Mouse (Mus musculus): ENCODE measurements around the gene Samd13. TPM values are rescaled to one million over a fixed set of nuclear protein-coding genes. Genes with fewer than 3 reads are reported as not detected.

Gene Samd13
- polyA plus RNA-seq, 1 experiment from 2014 or later, result 0.46 TPM

DNA sequence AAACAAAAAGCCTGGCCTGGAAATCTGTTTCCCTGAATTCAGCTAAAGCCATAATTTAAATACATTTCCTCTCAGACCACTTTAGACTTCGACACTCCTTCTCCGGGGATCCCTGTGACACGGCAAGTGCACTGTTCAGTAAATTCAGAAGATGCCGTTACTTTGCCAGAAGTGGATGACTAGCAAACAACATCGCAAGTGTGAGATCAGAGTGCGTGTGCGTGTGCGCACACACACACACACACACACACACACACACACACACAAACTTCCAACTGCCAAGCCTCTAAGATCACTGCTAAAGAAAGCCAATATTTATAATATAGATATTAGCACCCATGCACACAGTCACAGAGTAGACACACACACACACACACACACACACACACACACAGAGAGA lies 3.7 kb downstream of the Samd13 start:
- Histone ChIP-seq H3K36me3 (ENCODE audit: control insufficient read depth, insufficient read depth, low read length) (no peaks in the 10 kb centered on the region), H3K4me3 (ENCODE audit: low read depth, low read length) (no peak overlapping the region; the same call in 1 of the 2 replicates), H3K4me1 (replicated peaks; ENCODE audit: control insufficient read depth, insufficient read depth, low read length) (peaks cover 19% of the 10 kb centered on the region), H3K9ac (ENCODE audit: low read length) (no peak overlapping the region), H3K9me3 (ENCODE audit: control insufficient read depth, low read length) (no peaks in the 10 kb centered on the region), H3K4me2 (ENCODE audit: low read length) (peak overlapping the region; percentile 51), H3K27ac (ENCODE audit: low read depth) (no peak overlapping the region), H3K27me3 (replicated peaks; ENCODE audit: control insufficient read depth, insufficient read depth, low read length) (no peaks in the 10 kb centered on the region)
- 61% methylated on average over 8 of the region's 8 CpGs for WGBS
- ATAC-seq (replicated peaks; ENCODE audit: low FRiP score, low TSS enrichment, low read depth) (no peak), DNase-seq (ENCODE audit: low spot score) (no peak)

DNA sequence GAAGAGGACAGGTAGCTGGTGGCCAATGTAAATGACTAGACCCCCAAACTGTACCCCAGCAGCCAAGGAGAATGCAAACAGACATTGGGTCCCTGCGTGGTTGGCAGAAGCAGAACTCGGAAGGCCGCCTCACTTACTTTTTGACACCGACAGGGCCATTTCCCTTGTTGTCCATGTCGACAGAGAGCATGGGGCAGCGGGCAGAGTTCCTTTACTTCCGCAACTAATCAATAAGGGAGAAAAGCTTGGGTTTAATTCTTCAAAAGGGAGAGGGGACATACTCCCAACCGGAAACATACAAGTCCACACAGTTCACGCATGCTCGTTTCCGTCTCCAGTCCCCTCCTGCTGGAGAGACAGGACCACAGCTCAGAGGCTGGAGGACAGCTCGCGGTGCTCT lies 4.8 kb downstream of the Samd13 start:
- WGBS, result 89% methylated on average over 13 of the region's 13 CpGs
- no peak overlapping the region for H3K4me3 ChIP-seq (ENCODE audit: low read depth, low read length)

DNA sequence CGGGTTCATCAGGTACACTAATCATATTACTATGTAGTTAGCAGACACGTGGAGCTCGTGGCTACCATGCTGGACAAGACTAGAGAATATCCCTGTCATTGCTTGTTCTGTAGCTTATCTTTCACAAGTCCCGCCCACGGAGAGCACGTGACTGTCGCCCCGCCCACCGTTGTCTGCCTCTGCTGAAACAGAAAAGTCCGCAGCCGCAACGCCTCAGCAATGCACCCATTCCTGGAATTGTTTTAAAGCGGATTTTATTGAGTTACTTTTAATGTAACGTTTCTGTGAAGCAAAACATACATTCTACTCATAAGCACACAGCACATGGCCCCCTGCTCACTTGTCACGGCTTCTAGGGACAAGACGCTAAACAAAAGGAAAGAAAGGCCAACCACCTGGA lies 5.7 kb downstream of the Samd13 start:
- DNase-seq (ENCODE audit: low spot score), result peak; percentile 46
- 89% methylated on average over 16 of the region's 16 CpGs for WGBS
- Histone ChIP-seq H3K27me3 (replicated peaks; ENCODE audit: control insufficient read depth, insufficient read depth, low read length) (no peaks in the 10 kb centered on the region), H3K9me3 (ENCODE audit: control insufficient read depth, low read length) (no peaks in the 10 kb centered on the region), H3K4me1 (replicated peaks; ENCODE audit: control insufficient read depth, insufficient read depth, low read length) (peaks cover 17% of the 10 kb centered on the region), H3K4me3 (ENCODE audit: low read depth, low read length) (no peak overlapping the region), H3K27ac (ENCODE audit: low read depth) (no peak overlapping the region), H3K36me3 (ENCODE audit: control insufficient read depth, insufficient read depth, low read length) (no peaks in the 10 kb centered on the region), H3K9ac (ENCODE audit: low read length) (no peak overlapping the region), H3K4me2 (ENCODE audit: low read length) (no peak overlapping the region)
- no peak for ATAC-seq (replicated peaks; ENCODE audit: low FRiP score, low TSS enrichment, low read depth)

More for the DNA sequence above, 4.8 kb downstream of the Samd13 start:
- ATAC-seq (replicated peaks; ENCODE audit: low FRiP score, low TSS enrichment, low read depth), result no peak
- no peaks in the 10 kb centered on the region for H3K36me3 ChIP-seq (ENCODE audit: control insufficient read depth, insufficient read depth, low read length)
- H3K27me3 ChIP-seq (replicated peaks; ENCODE audit: control insufficient read depth, insufficient read depth, low read length), result no peaks in the 10 kb centered on the region
- H3K4me1 ChIP-seq (replicated peaks; ENCODE audit: control insufficient read depth, insufficient read depth, low read length), result peaks cover 19% of the 10 kb centered on the region
- H3K4me2 ChIP-seq (ENCODE audit: low read length), result no peak overlapping the region
- no peak overlapping the region for H3K27ac ChIP-seq (ENCODE audit: low read depth)
- H3K9me3 ChIP-seq (ENCODE audit: control insufficient read depth, low read length), result no peaks in the 10 kb centered on the region
- no peak overlapping the region for H3K9ac ChIP-seq (ENCODE audit: low read length)
- no peak for DNase-seq (ENCODE audit: low spot score)

DNA sequence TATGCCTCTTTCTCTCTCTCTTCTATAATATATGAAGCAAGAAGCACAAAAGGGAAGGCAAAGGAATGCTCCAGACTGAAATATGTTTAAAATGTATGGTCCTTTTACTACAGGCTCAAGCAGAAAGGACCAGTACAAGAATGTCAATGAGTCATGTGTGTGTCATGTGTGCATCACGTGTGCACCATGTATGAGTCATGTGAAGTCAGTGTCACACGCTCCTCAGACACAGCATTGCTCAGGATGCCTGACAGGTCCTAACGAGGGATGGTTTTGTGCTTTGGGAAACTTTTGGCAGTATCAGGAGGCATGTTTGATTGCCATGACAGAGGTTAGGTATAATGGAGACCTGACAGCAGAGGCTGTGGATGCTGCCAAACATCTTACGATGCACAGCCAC lies 9.2 kb downstream of the Samd13 start:
- Histone ChIP-seq H3K27ac (ENCODE audit: low read depth) (no peak overlapping the region), H3K36me3 (ENCODE audit: control insufficient read depth, insufficient read depth, low read length) (no peaks in the 10 kb centered on the region), H3K4me1 (replicated peaks; ENCODE audit: control insufficient read depth, insufficient read depth, low read length) (peaks cover under 1% of the 10 kb centered on the region; the same call in 1 of the 2 replicates), H3K9me3 (ENCODE audit: control insufficient read depth, low read length) (no peaks in the 10 kb centered on the region), H3K4me2 (ENCODE audit: low read length) (no peak overlapping the region), H3K4me3 (ENCODE audit: low read depth, low read length) (no peak overlapping the region), H3K27me3 (replicated peaks; ENCODE audit: control insufficient read depth, insufficient read depth, low read length) (no peaks in the 10 kb centered on the region), H3K9ac (ENCODE audit: low read length) (no peak overlapping the region)
- 94% methylated on average over 4 of the region's 4 CpGs for WGBS
- DNase-seq (ENCODE audit: low spot score) (no peak), ATAC-seq (replicated peaks; ENCODE audit: low FRiP score, low TSS enrichment, low read depth) (no peak)

DNA sequence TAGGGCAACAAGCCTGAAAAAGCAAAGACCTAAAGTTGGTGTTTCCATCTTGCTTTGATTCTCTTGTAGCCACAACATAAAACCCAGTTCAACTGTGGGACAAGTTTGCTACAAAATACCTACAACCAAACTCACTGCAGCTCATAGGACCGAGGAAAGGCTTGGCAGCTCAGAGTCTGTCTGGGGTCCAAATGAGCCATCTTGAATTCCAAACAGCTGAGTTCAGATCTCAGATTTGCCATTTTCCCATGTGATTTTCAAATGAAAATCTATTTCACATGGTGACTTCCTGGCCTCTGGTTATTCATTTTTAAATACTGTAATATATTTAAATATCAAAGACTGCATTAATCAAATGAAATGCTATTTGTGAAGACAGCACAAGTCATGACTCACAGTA lies 10.3 kb downstream of the Samd13 start:
- no peaks in the 10 kb centered on the region for H3K9me3 ChIP-seq (ENCODE audit: control insufficient read depth, low read length)
- H3K9ac ChIP-seq (ENCODE audit: low read length), result no peak overlapping the region
- ATAC-seq (replicated peaks; ENCODE audit: low FRiP score, low TSS enrichment, low read depth), result no peak
- 80% methylated on average over 1 of the region's 1 CpGs for WGBS
- no peak for DNase-seq (ENCODE audit: low spot score)
- no peak overlapping the region for H3K4me3 ChIP-seq (ENCODE audit: low read depth, low read length)
- H3K27me3 ChIP-seq (replicated peaks; ENCODE audit: control insufficient read depth, insufficient read depth, low read length), result no peaks in the 10 kb centered on the region
- no peaks in the 10 kb centered on the region for H3K4me1 ChIP-seq (replicated peaks; ENCODE audit: control insufficient read depth, insufficient read depth, low read length)
- no peak overlapping the region for H3K27ac ChIP-seq (ENCODE audit: low read depth)
- no peaks in the 10 kb centered on the region for H3K36me3 ChIP-seq (ENCODE audit: control insufficient read depth, insufficient read depth, low read length)
- no peak overlapping the region for H3K4me2 ChIP-seq (ENCODE audit: low read length)

DNA sequence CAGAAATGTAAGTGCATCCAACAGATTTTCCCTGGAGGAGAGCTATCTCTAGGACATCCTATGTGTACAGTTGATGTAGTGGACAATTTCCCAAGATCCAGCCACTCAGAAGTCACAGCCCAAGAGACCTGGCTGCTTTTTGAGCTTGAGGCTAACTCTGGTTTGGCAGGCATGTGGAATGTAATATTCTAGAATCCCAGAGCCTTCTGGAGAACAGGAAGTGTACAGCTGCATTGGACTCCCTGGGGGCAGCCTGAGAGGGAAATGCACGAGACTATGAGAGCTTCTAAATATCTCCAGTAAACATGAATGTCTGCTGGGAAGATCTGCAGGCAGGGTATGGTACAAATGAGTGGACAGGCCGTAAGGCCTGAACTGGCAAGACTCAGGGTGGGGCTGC lies 14.3 kb downstream of the Samd13 start:
- Histone ChIP-seq H3K4me3 (ENCODE audit: low read depth, low read length) (no peak overlapping the region), H3K4me2 (ENCODE audit: low read length) (no peak overlapping the region), H3K36me3 (ENCODE audit: control insufficient read depth, insufficient read depth, low read length) (no peaks in the 10 kb centered on the region), H3K9ac (ENCODE audit: low read length) (no peak overlapping the region), H3K27me3 (replicated peaks; ENCODE audit: control insufficient read depth, insufficient read depth, low read length) (no peaks in the 10 kb centered on the region), H3K9me3 (ENCODE audit: control insufficient read depth, low read length) (no peaks in the 10 kb centered on the region), H3K4me1 (replicated peaks; ENCODE audit: control insufficient read depth, insufficient read depth, low read length) (no peaks in the 10 kb centered on the region), H3K27ac (ENCODE audit: low read depth) (no peak overlapping the region)
- DNase-seq (ENCODE audit: low spot score) (no peak), ATAC-seq (replicated peaks; ENCODE audit: low FRiP score, low TSS enrichment, low read depth) (no peak)
- WGBS, result 58% methylated on average over 2 of the region's 2 CpGs

DNA sequence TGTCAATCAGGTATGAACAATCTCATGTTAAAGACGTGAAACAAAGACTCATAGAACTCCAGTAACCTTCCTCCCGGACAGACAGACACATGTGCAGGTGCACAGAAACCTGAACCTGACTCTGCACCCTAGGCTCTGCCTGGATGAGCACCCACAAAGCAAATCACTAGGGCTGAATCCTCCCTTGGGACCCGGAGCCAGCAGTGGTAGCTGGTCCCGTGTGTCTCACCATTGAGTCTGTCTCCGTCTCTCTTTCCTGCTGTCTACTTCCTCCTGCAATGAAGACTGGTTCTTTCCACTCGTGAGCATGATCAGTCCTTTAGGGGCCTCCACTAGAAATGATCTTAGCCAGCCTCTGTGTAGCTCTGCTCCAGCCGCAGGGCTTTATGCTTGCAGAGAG lies 23.5 kb downstream of the Samd13 start:
- H3K4me2 ChIP-seq (ENCODE audit: low read length), result no peak overlapping the region
- no peak overlapping the region for H3K9ac ChIP-seq (ENCODE audit: low read length)
- no peak overlapping the region for H3K27ac ChIP-seq (ENCODE audit: low read depth)
- H3K4me1 ChIP-seq (replicated peaks; ENCODE audit: control insufficient read depth, insufficient read depth, low read length), result no peaks in the 10 kb centered on the region
- no peak for ATAC-seq (replicated peaks; ENCODE audit: low FRiP score, low TSS enrichment, low read depth)
- 83% methylated on average over 7 of the region's 7 CpGs for WGBS
- no peaks in the 10 kb centered on the region for H3K36me3 ChIP-seq (ENCODE audit: control insufficient read depth, insufficient read depth, low read length)
- H3K27me3 ChIP-seq (replicated peaks; ENCODE audit: control insufficient read depth, insufficient read depth, low read length), result no peaks in the 10 kb centered on the region
- no peaks in the 10 kb centered on the region for H3K9me3 ChIP-seq (ENCODE audit: control insufficient read depth, low read length)
- no peak for DNase-seq (ENCODE audit: low spot score)
- H3K4me3 ChIP-seq (ENCODE audit: low read depth, low read length), result no peak overlapping the region

DNA sequence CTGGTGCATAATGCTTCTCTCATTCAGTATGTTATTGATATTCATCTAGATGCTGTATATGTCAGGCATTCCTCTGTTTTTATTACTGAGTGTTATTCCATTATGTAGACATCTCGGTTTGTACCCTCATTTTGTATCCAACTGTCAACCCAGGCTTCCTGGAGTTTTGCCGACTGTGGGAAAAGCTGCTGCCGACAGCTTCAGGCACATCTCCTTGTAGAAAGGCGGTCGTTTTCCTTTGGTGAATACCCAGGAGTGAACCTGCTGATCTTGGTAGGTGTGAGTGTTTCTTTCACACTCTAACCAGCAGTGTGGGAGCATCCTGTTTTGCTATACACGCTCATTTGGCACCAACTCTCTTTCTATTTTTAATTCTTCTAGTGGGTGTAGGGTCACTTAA lies 24.4 kb downstream of the Samd13 start:
- Histone ChIP-seq H3K27ac (ENCODE audit: low read depth) (no peak overlapping the region), H3K27me3 (replicated peaks; ENCODE audit: control insufficient read depth, insufficient read depth, low read length) (no peaks in the 10 kb centered on the region), H3K4me2 (ENCODE audit: low read length) (no peak overlapping the region), H3K36me3 (ENCODE audit: control insufficient read depth, insufficient read depth, low read length) (no peaks in the 10 kb centered on the region), H3K4me1 (replicated peaks; ENCODE audit: control insufficient read depth, insufficient read depth, low read length) (no peaks in the 10 kb centered on the region), H3K4me3 (ENCODE audit: low read depth, low read length) (no peak overlapping the region), H3K9ac (ENCODE audit: low read length) (no peak overlapping the region), H3K9me3 (ENCODE audit: control insufficient read depth, low read length) (no peaks in the 10 kb centered on the region)
- DNase-seq (ENCODE audit: low spot score), result no peak
- no peak for ATAC-seq (replicated peaks; ENCODE audit: low FRiP score, low TSS enrichment, low read depth)
- WGBS, result 66% methylated on average over 6 of the region's 6 CpGs

DNA sequence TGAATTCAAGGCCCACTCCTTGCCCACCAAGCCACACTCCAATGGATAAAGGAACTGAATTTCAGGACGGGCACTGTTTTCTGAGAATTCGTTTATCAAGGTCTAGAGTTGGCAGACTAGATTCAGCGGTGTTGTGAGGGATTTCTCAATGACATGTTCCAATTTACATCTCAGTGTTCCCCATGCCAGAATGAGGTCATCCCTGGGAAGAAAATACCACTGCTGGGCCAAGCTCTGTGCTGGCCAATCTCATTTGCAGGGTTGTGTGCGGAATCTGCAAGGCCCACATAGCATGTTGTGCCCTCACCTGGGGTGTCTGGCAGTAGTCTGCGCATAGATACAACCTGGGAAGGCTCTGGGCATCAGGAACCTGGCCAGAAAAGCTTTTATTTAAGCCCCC lies 26.1 kb downstream of the Samd13 start:
- ATAC-seq (replicated peaks; ENCODE audit: low FRiP score, low TSS enrichment, low read depth) (no peak), DNase-seq (ENCODE audit: low spot score) (no peak)
- Histone ChIP-seq H3K9ac (ENCODE audit: low read length) (no peak overlapping the region), H3K27ac (ENCODE audit: low read depth) (no peak overlapping the region), H3K9me3 (ENCODE audit: control insufficient read depth, low read length) (no peaks in the 10 kb centered on the region), H3K4me1 (replicated peaks; ENCODE audit: control insufficient read depth, insufficient read depth, low read length) (no peaks in the 10 kb centered on the region), H3K27me3 (replicated peaks; ENCODE audit: control insufficient read depth, insufficient read depth, low read length) (no peaks in the 10 kb centered on the region), H3K36me3 (ENCODE audit: control insufficient read depth, insufficient read depth, low read length) (no peaks in the 10 kb centered on the region), H3K4me3 (ENCODE audit: low read depth, low read length) (no peak overlapping the region), H3K4me2 (ENCODE audit: low read length) (no peak overlapping the region)
- 94% methylated on average over 5 of the region's 5 CpGs for WGBS
